Mouse (Mus musculus): Measurements from ENCODE around the gene Serpinb8. TPM values are rescaled to one million over a fixed set of nuclear protein-coding genes. Genes with fewer than 3 reads are reported as not detected.
A peak's percentile ranks its signal among the peaks of the same experiment; 100 is the strongest.

Gene Serpinb8
- polyA plus RNA-seq, 1 experiment from 2014 or later, result 1.1 TPM

DNA sequence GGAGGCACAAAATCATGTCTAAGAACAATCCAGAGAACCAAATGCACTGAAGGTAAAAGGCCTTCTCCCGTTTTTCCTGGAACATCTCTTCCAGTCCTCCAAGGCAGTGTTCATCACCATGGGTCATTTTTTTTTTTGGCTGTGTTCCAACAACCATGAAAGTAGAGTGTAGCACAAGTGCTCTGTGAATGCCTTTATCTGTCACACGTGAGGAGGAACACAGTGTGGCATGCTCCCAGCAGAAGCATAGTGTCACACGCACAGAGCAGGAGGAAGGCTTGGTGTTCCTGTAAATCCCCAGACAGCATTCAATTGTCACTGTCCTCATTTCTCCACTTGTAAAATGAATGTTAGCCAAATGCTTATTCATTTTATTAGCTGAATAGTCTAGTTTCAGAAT lies 2.8 kb downstream of the Serpinb8 start:
- WGBS, result 63% methylated on average over 3 of the region's 3 CpGs

DNA sequence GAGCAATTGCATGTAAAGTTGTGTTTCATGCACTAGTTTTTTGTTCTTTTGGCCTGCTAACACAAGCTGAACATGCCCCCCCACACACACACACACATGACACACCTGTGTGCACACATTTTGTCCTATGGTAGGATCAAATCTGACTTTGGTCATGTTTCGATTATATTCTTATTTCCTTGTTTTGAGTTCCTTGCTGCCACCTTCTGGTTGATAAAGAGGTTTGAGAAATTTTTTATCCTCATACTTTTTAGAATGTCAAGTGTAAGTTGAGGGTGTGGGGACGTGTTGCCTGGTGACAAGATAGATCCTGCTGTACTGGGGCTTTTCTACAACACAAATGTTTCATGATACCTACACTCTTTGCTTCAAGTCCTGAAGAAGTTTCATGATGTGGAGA lies 3.7 kb downstream of the Serpinb8 start:
- WGBS, result 71% methylated on average over 2 of the region's 2 CpGs
- no peak overlapping the region for H3K9ac ChIP-seq
- no peak overlapping the region for H3K4me3 ChIP-seq
- H3K9me3 ChIP-seq, result no peaks in the 10 kb centered on the region
- no peak overlapping the region for H3K27ac ChIP-seq (replicated peaks)
- no peaks in the 10 kb centered on the region; the same call in 1 of the 2 replicates for H3K4me1 ChIP-seq (replicated peaks)
- H3K27me3 ChIP-seq, result no peaks in the 10 kb centered on the region
- no peak overlapping the region for H3K4me2 ChIP-seq
- ATAC-seq (ENCODE audit: low FRiP score, low read depth), result no peak
- H3K36me3 ChIP-seq, result no peaks in the 10 kb centered on the region

More for the DNA sequence above, 2.8 kb downstream of the Serpinb8 start:
- no peaks in the 10 kb centered on the region; the same call in 1 of the 2 replicates for H3K4me1 ChIP-seq (replicated peaks)
- H3K4me2 ChIP-seq, result no peak overlapping the region
- no peak overlapping the region for H3K9ac ChIP-seq
- no peaks in the 10 kb centered on the region for H3K27me3 ChIP-seq
- no peak overlapping the region for H3K27ac ChIP-seq (replicated peaks)
- ATAC-seq (ENCODE audit: low FRiP score, low read depth), result no peak
- no peaks in the 10 kb centered on the region for H3K36me3 ChIP-seq
- no peak overlapping the region for H3K4me3 ChIP-seq
- H3K9me3 ChIP-seq, result no peaks in the 10 kb centered on the region

GRCm38 (mm10) chr1:107596874-107597273 lies 7.1 kb downstream of the Serpinb8 start:
- Histone ChIP-seq H3K9me3 (no peaks in the 10 kb centered on the region), H3K9ac (no peak overlapping the region), H3K27me3 (no peaks in the 10 kb centered on the region), H3K4me2 (no peak overlapping the region), H3K4me3 (no peak overlapping the region), H3K4me1 (replicated peaks) (no peaks in the 10 kb centered on the region), H3K36me3 (no peaks in the 10 kb centered on the region), H3K27ac (replicated peaks) (no peak overlapping the region)
- ATAC-seq (ENCODE audit: low FRiP score, low read depth), result no peak

DNA sequence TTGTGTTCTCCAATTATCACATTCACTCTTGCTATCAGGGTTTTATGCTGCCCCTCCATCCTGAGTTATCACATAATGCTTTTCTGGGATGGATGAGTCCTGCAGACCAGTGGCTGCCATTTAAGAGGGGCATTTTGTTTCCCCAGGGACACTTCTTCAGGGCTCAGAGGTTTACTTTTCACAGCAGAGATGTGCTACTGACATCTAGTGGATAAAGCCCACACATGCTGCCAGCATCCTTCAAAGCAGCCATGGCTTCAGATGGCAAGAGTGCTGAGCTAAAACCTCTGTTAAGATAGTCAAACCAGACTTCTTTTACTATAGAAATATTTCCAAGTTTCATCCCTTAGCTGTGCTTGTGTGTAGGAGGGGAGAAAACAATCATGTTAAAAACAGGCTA lies 8.7 kb downstream of the Serpinb8 start:
- Histone ChIP-seq H3K36me3 (no peaks in the 10 kb centered on the region), H3K4me2 (no peak overlapping the region), H3K9ac (no peak overlapping the region), H3K27ac (replicated peaks) (no peak overlapping the region), H3K9me3 (no peaks in the 10 kb centered on the region), H3K4me3 (no peak overlapping the region), H3K27me3 (no peaks in the 10 kb centered on the region), H3K4me1 (replicated peaks) (no peaks in the 10 kb centered on the region)
- ATAC-seq (ENCODE audit: low FRiP score, low read depth), result no peak

GRCm38 (mm10) chr1:107608942-107609341 lies 19.1 kb downstream of the Serpinb8 start:
- no peaks in the 10 kb centered on the region for H3K4me1 ChIP-seq (replicated peaks)
- H3K4me3 ChIP-seq, result no peak overlapping the region
- no peak for ATAC-seq (ENCODE audit: low FRiP score, low read depth)
- no peaks in the 10 kb centered on the region for H3K36me3 ChIP-seq
- no peak overlapping the region for H3K9ac ChIP-seq
- H3K27me3 ChIP-seq, result no peaks in the 10 kb centered on the region
- no peaks in the 10 kb centered on the region for H3K9me3 ChIP-seq
- WGBS, result 70% methylated on average over 1 of the region's 1 CpGs
- H3K27ac ChIP-seq (replicated peaks), result no peak overlapping the region
- no peak overlapping the region for H3K4me2 ChIP-seq

DNA sequence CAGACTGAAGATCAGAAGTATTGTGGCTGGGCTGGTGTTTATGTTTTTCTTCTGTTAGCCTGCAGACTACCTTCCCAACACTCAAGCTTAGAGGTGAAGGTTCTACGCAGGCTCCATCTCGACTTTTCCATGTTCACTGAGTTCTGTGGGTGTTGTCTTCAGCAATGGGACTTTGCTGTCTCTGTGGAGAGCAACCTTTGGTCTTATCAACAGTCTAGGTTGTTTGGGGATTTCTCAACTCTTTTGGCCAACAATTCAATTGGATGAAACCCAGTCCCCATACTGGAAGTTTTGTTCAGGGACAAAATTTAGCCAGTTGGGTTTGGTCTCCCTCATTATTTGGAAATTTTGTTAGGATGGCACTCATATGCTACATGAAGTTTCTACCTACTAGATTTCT lies 24.3 kb downstream of the Serpinb8 start:
- Histone ChIP-seq H3K4me2 (no peak overlapping the region), H3K4me1 (replicated peaks) (no peaks in the 10 kb centered on the region), H3K4me3 (no peak overlapping the region), H3K9me3 (no peaks in the 10 kb centered on the region), H3K36me3 (no peaks in the 10 kb centered on the region), H3K9ac (no peak overlapping the region), H3K27me3 (no peaks in the 10 kb centered on the region), H3K27ac (replicated peaks) (no peak overlapping the region)
- ATAC-seq (ENCODE audit: low FRiP score, low read depth), result no peak
- 93% methylated on average over 2 of the region's 2 CpGs for WGBS

- Histone ChIP-seq H3K4me2 (no peak overlapping the region), H3K4me3 (no peak overlapping the region), H3K27me3 (no peaks in the 10 kb centered on the region), H3K27ac (replicated peaks) (no peak overlapping the region), H3K9ac (no peak overlapping the region), H3K4me1 (replicated peaks) (no peaks in the 10 kb centered on the region), H3K36me3 (no peaks in the 10 kb centered on the region), H3K9me3 (no peaks in the 10 kb centered on the region)
- WGBS, result 68% methylated on average over 4 of the region's 4 CpGs
- ATAC-seq (ENCODE audit: low FRiP score, low read depth), result no peak
Observed at GRCm38 (mm10) chr1:107622017-107622416, 32.2 kb downstream of the Serpinb8 start.

GRCm38 (mm10) chr1:107635936-107636335 lies 46.1 kb downstream of the Serpinb8 start:
- Histone ChIP-seq H3K36me3 (no peaks in the 10 kb centered on the region), H3K27ac (replicated peaks) (no peak overlapping the region), H3K9ac (no peak overlapping the region), H3K4me2 (no peak overlapping the region), H3K27me3 (no peaks in the 10 kb centered on the region), H3K4me3 (no peak overlapping the region), H3K4me1 (replicated peaks) (no peaks in the 10 kb centered on the region), H3K9me3 (no peaks in the 10 kb centered on the region)
- WGBS, result 35% methylated on average over 4 of the region's 4 CpGs
- ATAC-seq (ENCODE audit: low FRiP score, low read depth), result peak; percentile 61

GRCm38 (mm10) chr1:107638056-107638455 lies 48.2 kb downstream of the Serpinb8 start:
- H3K9ac ChIP-seq, result no peak overlapping the region
- 53% methylated on average over 1 of the region's 1 CpGs for WGBS
- no peak overlapping the region for H3K27ac ChIP-seq (replicated peaks)
- H3K9me3 ChIP-seq, result no peaks in the 10 kb centered on the region
- H3K4me1 ChIP-seq (replicated peaks), result no peaks in the 10 kb centered on the region
- no peak overlapping the region for H3K4me2 ChIP-seq
- no peak overlapping the region for H3K4me3 ChIP-seq
- no peaks in the 10 kb centered on the region for H3K27me3 ChIP-seq
- no peaks in the 10 kb centered on the region for H3K36me3 ChIP-seq
- ATAC-seq (ENCODE audit: low FRiP score, low read depth), result no peak

- no peak overlapping the region for H3K27ac ChIP-seq (replicated peaks)
- H3K4me1 ChIP-seq (replicated peaks), result no peaks in the 10 kb centered on the region
- H3K9me3 ChIP-seq, result no peaks in the 10 kb centered on the region
- H3K9ac ChIP-seq, result no peak overlapping the region
- WGBS, result 78% methylated on average over 3 of the region's 3 CpGs
- H3K4me3 ChIP-seq, result no peak overlapping the region
- no peak for ATAC-seq (ENCODE audit: low FRiP score, low read depth)
- H3K27me3 ChIP-seq, result no peaks in the 10 kb centered on the region
- no peak overlapping the region for H3K4me2 ChIP-seq
- H3K36me3 ChIP-seq, result no peaks in the 10 kb centered on the region
Observed at GRCm38 (mm10) chr1:107638459-107638858, 48.7 kb downstream of the Serpinb8 start.

- no peak overlapping the region for H3K4me3 ChIP-seq
- no peaks in the 10 kb centered on the region for H3K36me3 ChIP-seq
- no peaks in the 10 kb centered on the region for H3K4me1 ChIP-seq (replicated peaks)
- ATAC-seq (ENCODE audit: low FRiP score, low read depth), result no peak
- WGBS, result 74% methylated on average over 2 of the region's 2 CpGs
- no peaks in the 10 kb centered on the region for H3K27me3 ChIP-seq
- no peaks in the 10 kb centered on the region for H3K9me3 ChIP-seq
- H3K4me2 ChIP-seq, result no peak overlapping the region
- H3K9ac ChIP-seq, result no peak overlapping the region
- no peak overlapping the region for H3K27ac ChIP-seq (replicated peaks)
Observed at GRCm38 (mm10) chr1:107642457-107643118, 52.8 kb downstream of the Serpinb8 start.

DNA sequence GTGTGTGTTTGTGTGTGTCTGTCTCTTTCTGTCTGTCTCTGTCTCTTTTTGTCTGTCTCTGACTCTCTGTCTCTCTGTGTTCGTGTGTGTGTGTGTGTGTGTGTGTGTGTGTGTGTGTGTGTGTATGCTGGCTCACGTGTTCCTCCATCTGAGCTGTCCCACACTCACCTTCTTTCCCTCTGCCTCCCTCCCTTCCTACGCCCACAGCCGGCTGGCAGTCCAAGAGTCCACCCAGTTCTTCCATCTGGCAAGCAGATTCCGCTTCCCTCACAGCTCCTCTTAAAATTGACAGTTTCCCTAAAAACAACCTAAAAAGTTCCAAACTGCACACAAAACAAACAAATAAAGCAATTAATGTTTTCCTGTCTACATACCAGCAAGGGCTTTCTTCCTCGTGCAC lies 55.3 kb downstream of the Serpinb8 start:
- Histone ChIP-seq H3K27ac (replicated peaks) (no peak overlapping the region), H3K27me3 (no peaks in the 10 kb centered on the region), H3K9me3 (no peaks in the 10 kb centered on the region), H3K9ac (no peak overlapping the region), H3K4me1 (replicated peaks) (no peaks in the 10 kb centered on the region), H3K4me2 (no peak overlapping the region), H3K36me3 (no peaks in the 10 kb centered on the region), H3K4me3 (no peak overlapping the region)
- WGBS, result 78% methylated on average over 3 of the region's 6 CpGs
- no peak for ATAC-seq (ENCODE audit: low FRiP score, low read depth)

- H3K4me1 ChIP-seq (replicated peaks), result no peaks in the 10 kb centered on the region
- 86% methylated on average over 2 of the region's 2 CpGs for WGBS
- no peak overlapping the region for H3K27ac ChIP-seq (replicated peaks)
- H3K27me3 ChIP-seq, result no peaks in the 10 kb centered on the region
- H3K9me3 ChIP-seq, result no peaks in the 10 kb centered on the region
- H3K9ac ChIP-seq, result no peak overlapping the region
- ATAC-seq (ENCODE audit: low FRiP score, low read depth), result no peak
- H3K4me3 ChIP-seq, result no peak overlapping the region
- H3K4me2 ChIP-seq, result no peak overlapping the region
- no peaks in the 10 kb centered on the region for H3K36me3 ChIP-seq
Observed at GRCm38 (mm10) chr1:107657689-107658088, 67.9 kb downstream of the Serpinb8 start.

Measured in hindbrain, embryonic 15.5 days (tissue).